Mouse (Mus musculus) hindbrain, embryonic 10.5 days (tissue): ENCODE results near the gene Gpt2. TPM values are rescaled to one million over a fixed set of nuclear protein-coding genes. Genes with fewer than 3 reads are reported as not detected.

Experiments
- DNase-seq: peaks from one replicate; pipeline ENCODE4 v3.0.0-alpha.2; 2017; ENCODE audit warnings: low spot score
- H3K27ac ChIP-seq: fragments of 300-500 bp; sonication (generic); 2 replicates; pipeline ENCODE4 v1.5.1; 2016; ENCODE audit warnings: mild to moderate bottlenecking, moderate library complexity
- H3K27me3 ChIP-seq: fragments of 300-500 bp; sonication (generic); 2 replicates; pipeline ENCODE4 v1.6.1; 2016; ENCODE audit warnings: mild to moderate bottlenecking; ENCODE audit not compliant: poor library complexity, insufficient read depth, severe bottlenecking
- H3K36me3 ChIP-seq: fragments of 300-500 bp; sonication (generic); 2 replicates; pipeline ENCODE4 v1.6.1; 2016; ENCODE audit warnings: mild to moderate bottlenecking, moderate library complexity
- H3K4me1 ChIP-seq: fragments of 300-500 bp; sonication (generic); replicated peaks from 2 replicates; pipeline ENCODE4 v1.6.1; 2016; ENCODE audit warnings: mild to moderate bottlenecking
- H3K4me3 ChIP-seq: fragments of 300-500 bp; sonication (generic); 2 replicates; pipeline ENCODE4 v1.5.1; 2016; ENCODE audit warnings: mild to moderate bottlenecking, moderate library complexity
- H3K9me3 ChIP-seq: fragments of 300-500 bp; sonication (generic); 2 replicates; pipeline ENCODE4 v1.6.1; 2016; ENCODE audit warnings: mild to moderate bottlenecking, moderate library complexity
- WGBS: fragments of 180-500 bp; shearing (Covaris S2); methylation state at CpG from one replicate; pipeline ENCODE4 v1.1.7; 2016; 5-methylcytosine and 5-hydroxymethylcytosine counted together
- polyA plus RNA-seq: library from polyadenylated mRNA; unstranded; fragments of >200 nt; fragmentation: Nextera tagmentation; extraction: Ambion mirVana; gene quantifications from 2 replicates; pipeline ENCODE4 v1.2.1, GENCODE M21; 2016

The Gpt2 gene
- polyA plus RNA-seq, 1 experiment from 2014 or later: 35.3 TPM

- Histone ChIP-seq H3K27ac (no peak overlapping the region), H3K4me3 (no peak overlapping the region), H3K36me3 (peaks cover 83% of the 10 kb centered on the region), H3K4me1 (0 out of 2 replicates have a peak, but pooled peaks cover 2% of the 10 kb centered on the region), H3K9me3 (no peaks in the 10 kb centered on the region), H3K27me3 (no peaks in the 10 kb centered on the region)
- no peak for DNase-seq
- WGBS: 76% methylated on average over 7 of the region's 7 CpGs
Measured at GRCm38 (mm10) chr8:85515391-85515790, 23.0 kb downstream of the Gpt2 start.

DNA sequence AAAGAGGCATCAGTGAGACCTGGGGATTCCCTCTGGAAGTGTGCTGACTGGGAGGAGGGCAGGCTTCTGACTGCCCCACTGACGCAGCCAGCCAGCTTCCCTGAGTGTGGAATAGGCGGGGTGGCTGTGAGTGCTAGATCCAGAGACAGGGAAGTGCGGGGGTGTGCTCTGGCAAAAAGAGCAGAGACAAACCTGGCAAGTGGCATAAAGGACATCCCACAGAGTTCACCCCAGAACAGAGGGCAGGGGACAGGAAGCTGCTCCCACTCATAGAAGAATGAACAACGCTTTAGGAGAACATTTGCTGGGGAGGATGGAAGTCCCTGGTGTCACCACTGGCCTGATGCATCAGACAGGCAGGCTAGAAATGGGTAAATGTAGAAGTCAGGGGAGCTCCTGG is 25.0 kb downstream of the Gpt2 start:
- no peak overlapping the region for H3K27ac ChIP-seq
- H3K36me3 ChIP-seq: peaks cover 84% of the 10 kb centered on the region
- DNase-seq: no peak
- no peaks in the 10 kb centered on the region for H3K9me3 ChIP-seq
- no peak overlapping the region for H3K4me3 ChIP-seq
- 77% methylated on average over 4 of the region's 4 CpGs for WGBS
- 0 out of 2 replicates have a peak, but pooled peaks cover 2% of the 10 kb centered on the region for H3K4me1 ChIP-seq
- H3K27me3 ChIP-seq: no peaks in the 10 kb centered on the region

- WGBS: 90% methylated on average over 10 of the region's 10 CpGs
- Histone ChIP-seq H3K4me1 (0 out of 2 replicates have a peak, but pooled peaks cover under 1% of the 10 kb centered on the region), H3K27ac (no peak overlapping the region), H3K9me3 (no peaks in the 10 kb centered on the region), H3K36me3 (peaks cover 88% of the 10 kb centered on the region), H3K27me3 (no peaks in the 10 kb centered on the region), H3K4me3 (no peak overlapping the region)
- no peak for DNase-seq
Measured at GRCm38 (mm10) chr8:85517956-85518355, 25.6 kb downstream of the Gpt2 start.

DNA sequence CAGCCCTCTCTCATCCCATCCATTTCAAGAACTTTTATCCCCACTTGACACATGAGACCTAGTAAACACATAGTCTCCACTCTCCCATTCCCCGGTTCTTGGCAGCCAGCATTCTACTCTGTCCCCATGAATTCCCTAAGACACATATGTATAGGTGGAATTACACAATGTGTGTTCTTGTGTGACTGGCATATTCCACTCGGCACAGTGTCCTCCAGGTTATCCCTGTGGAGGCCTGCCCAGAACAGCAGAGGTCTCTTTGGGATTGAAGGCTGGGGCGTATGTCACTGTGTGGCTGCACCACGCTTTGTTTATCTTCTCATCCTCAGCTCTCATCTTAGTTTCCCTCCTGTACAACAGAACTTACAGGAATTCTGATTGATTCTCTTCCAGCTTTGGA is 28.2 kb downstream of the Gpt2 start:
- H3K4me1 ChIP-seq: no peaks in the 10 kb centered on the region
- no peaks in the 10 kb centered on the region for H3K9me3 ChIP-seq
- H3K4me3 ChIP-seq: no peak overlapping the region
- no peak overlapping the region for H3K27ac ChIP-seq
- WGBS: 92% methylated on average over 4 of the region's 4 CpGs
- no peaks in the 10 kb centered on the region for H3K27me3 ChIP-seq
- peaks cover 87% of the 10 kb centered on the region for H3K36me3 ChIP-seq
- DNase-seq: no peak

- 94% methylated on average over 8 of the region's 8 CpGs for WGBS
- no peaks in the 10 kb centered on the region for H3K9me3 ChIP-seq
- no peak for DNase-seq
- H3K27me3 ChIP-seq: no peaks in the 10 kb centered on the region
- no peaks in the 10 kb centered on the region for H3K4me1 ChIP-seq
- H3K36me3 ChIP-seq: peaks cover 79% of the 10 kb centered on the region
- no peak overlapping the region for H3K27ac ChIP-seq
- no peak overlapping the region for H3K4me3 ChIP-seq
Measured at GRCm38 (mm10) chr8:85521332-85521731, 29.0 kb downstream of the Gpt2 start.

DNA sequence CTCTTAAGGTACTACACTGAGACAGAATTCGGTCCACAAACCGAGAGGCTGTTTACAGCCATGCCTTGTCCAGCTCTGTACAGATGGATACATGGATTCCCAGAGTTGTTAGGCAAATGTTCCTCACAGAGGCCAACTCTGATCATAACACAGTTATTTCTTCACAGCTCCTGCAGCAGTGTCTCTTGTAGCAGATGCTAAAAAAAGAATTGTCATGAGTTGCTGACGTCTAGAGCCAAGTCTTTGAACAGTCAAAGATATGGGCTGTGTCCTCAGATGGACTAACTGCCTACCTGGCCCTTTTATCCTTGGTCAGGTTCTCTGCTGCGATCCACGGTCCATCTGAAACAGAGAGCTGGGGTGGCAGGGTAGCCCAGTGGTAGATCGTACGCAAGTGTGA is 31.7 kb downstream of the Gpt2 start:
- no peak overlapping the region for H3K4me3 ChIP-seq
- no peaks in the 10 kb centered on the region for H3K4me1 ChIP-seq
- no peak overlapping the region for H3K27ac ChIP-seq
- H3K9me3 ChIP-seq: no peaks in the 10 kb centered on the region
- no peak for DNase-seq
- 96% methylated on average over 7 of the region's 7 CpGs for WGBS
- H3K36me3 ChIP-seq: peaks cover 59% of the 10 kb centered on the region
- no peaks in the 10 kb centered on the region for H3K27me3 ChIP-seq

DNA sequence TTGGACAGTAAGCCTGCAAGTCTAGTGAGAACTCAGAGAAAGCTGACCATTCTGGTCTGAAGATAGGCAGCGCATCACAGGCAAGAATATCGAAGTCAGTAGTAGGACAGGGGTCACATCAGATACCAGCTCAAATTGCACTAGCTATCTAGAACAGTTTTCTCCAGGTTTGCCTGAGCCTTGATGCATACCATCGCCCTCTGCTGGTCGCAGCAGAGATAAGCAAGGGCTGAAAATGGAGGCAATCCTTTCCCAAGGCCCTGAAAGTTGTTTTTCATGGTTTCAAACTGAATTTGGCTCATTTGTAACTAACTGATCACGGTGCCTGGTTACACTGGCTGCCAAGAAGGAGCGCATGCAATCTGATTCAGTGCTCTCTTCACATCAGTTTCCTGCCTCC is 33.7 kb downstream of the Gpt2 start:
- no peaks in the 10 kb centered on the region for H3K9me3 ChIP-seq
- no peaks in the 10 kb centered on the region for H3K27me3 ChIP-seq
- H3K27ac ChIP-seq: no peak overlapping the region
- peaks cover 57% of the 10 kb centered on the region for H3K36me3 ChIP-seq
- no peaks in the 10 kb centered on the region for H3K4me1 ChIP-seq
- peak; percentile 56 for DNase-seq
- H3K4me3 ChIP-seq: no peak overlapping the region
- 38% methylated on average over 6 of the region's 6 CpGs for WGBS

DNA sequence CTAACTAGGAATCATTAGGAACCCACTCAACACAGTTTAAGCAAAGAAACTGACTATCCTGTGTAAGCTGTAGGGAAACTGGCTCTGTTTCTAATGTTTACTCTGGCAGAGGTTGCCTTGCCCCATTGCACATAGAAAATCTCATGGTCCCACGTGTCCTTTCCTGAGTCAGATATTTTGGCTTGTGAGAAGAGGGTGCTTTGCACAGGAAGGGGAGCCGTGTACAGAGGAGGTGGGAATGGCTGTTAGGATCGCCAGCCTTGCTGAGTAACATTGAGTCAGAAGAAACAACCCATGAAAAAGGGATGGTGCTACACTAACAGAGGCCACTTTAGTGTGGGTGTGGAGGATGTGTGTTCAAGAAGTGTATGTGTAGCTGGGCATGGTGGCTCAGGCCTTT is 36.6 kb downstream of the Gpt2 start:
- H3K36me3 ChIP-seq: peaks cover 39% of the 10 kb centered on the region
- WGBS: 84% methylated on average over 3 of the region's 3 CpGs

GRCm38 (mm10) chr8:85530717-85531116 is 38.3 kb downstream of the Gpt2 start:
- Histone ChIP-seq H3K27ac (no peak overlapping the region), H3K4me3 (no peak overlapping the region), H3K27me3 (no peaks in the 10 kb centered on the region), H3K4me1 (no peaks in the 10 kb centered on the region), H3K9me3 (no peaks in the 10 kb centered on the region), H3K36me3 (peaks cover 42% of the 10 kb centered on the region)
- 92% methylated on average over 1 of the region's 1 CpGs for WGBS
- DNase-seq: no peak

More for the DNA sequence above, 36.6 kb downstream of the Gpt2 start:
- DNase-seq: no peak
- Histone ChIP-seq H3K4me3 (no peak overlapping the region), H3K27ac (no peak overlapping the region), H3K4me1 (no peaks in the 10 kb centered on the region), H3K27me3 (no peaks in the 10 kb centered on the region), H3K9me3 (no peaks in the 10 kb centered on the region)

- Histone ChIP-seq H3K27me3 (no peaks in the 10 kb centered on the region), H3K27ac (no peak overlapping the region), H3K9me3 (no peaks in the 10 kb centered on the region), H3K36me3 (peaks cover 49% of the 10 kb centered on the region), H3K4me1 (no peaks in the 10 kb centered on the region), H3K4me3 (no peak overlapping the region)
- no peak for DNase-seq
- WGBS: 91% methylated on average over 3 of the region's 3 CpGs
Measured at GRCm38 (mm10) chr8:85531471-85531870, 39.1 kb downstream of the Gpt2 start.

DNA sequence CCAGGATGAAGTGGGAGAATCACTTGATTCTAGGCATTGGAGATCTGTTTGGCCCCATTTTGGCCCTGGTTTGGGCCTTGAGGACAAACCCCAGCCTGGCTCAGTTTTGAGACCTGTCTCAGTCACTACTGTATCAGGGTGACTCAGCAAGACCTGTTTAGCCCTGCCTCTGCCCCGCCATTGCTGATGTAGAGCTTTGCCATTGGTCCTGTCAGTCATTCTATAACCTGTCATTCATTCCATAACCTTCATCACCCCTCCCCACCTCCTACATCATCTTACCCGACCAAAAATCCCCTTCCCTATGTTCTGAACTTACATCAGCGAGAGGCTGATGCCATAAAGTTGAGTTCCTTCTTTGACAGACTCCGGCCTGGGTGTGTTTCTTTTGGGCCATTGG is 40.5 kb downstream of the Gpt2 start:
- H3K4me3 ChIP-seq: no peak overlapping the region
- WGBS: 85% methylated on average over 4 of the region's 4 CpGs
- DNase-seq: no peak
- H3K27me3 ChIP-seq: no peaks in the 10 kb centered on the region
- no peaks in the 10 kb centered on the region for H3K4me1 ChIP-seq
- no peaks in the 10 kb centered on the region for H3K9me3 ChIP-seq
- no peak overlapping the region for H3K27ac ChIP-seq
- H3K36me3 ChIP-seq: peaks cover 63% of the 10 kb centered on the region

DNA sequence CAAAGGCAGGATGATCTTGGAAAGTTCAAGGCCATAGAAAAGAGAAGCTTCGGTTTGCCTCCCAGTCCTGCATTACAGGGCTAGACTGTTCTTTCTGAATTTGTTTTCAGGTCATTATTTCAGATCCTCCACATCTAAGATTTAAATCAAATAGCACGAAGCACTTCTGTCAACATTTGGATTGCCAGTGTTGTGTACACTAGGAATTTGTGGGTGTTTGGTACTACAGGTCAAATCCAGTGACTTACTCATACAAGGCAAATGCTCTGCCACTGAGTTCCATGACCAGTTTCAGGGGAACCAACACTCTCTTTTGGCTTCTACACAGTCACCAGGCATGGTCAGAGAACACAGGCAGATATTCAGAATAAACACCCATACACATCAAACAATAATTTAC is 41.1 kb downstream of the Gpt2 start:
- DNase-seq: no peak
- WGBS: 92% methylated on average over 2 of the region's 2 CpGs
- Histone ChIP-seq H3K4me1 (no peaks in the 10 kb centered on the region), H3K4me3 (no peak overlapping the region), H3K9me3 (no peaks in the 10 kb centered on the region), H3K36me3 (peaks cover 69% of the 10 kb centered on the region), H3K27ac (no peak overlapping the region), H3K27me3 (no peaks in the 10 kb centered on the region)

GRCm38 (mm10) chr8:85534163-85534562 is 41.8 kb downstream of the Gpt2 start:
- WGBS: 90% methylated on average over 1 of the region's 1 CpGs

DNA sequence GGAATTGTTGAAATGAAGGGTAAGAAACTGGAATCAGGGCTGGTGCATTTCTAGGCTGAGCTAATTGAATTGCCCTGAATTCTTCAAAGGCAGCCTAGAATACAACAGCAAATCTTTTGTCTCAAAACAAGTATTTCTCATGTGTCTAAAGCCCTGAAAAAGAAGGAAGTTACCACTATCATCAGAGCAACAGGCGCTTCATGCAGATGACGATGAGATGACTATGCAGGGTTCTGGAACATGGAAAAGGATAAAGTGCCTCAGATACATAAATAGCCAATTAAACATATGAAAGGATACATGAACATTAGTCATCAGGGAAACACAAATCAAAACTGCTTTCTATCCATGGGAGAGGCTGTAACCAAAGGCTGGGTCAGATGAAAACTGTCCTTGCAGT is 44.0 kb downstream of the Gpt2 start:
- H3K27me3 ChIP-seq: no peaks in the 10 kb centered on the region
- H3K4me3 ChIP-seq: no peak overlapping the region
- peaks cover 84% of the 10 kb centered on the region for H3K36me3 ChIP-seq
- H3K27ac ChIP-seq: no peak overlapping the region
- H3K4me1 ChIP-seq: no peaks in the 10 kb centered on the region
- WGBS: 98% methylated on average over 2 of the region's 2 CpGs
- DNase-seq: no peak
- H3K9me3 ChIP-seq: no peaks in the 10 kb centered on the region

More at GRCm38 (mm10) chr8:85534163-85534562, 41.8 kb downstream of the Gpt2 start:
- Histone ChIP-seq H3K4me3 (no peak overlapping the region), H3K27ac (no peak overlapping the region), H3K27me3 (no peaks in the 10 kb centered on the region), H3K36me3 (peaks cover 76% of the 10 kb centered on the region), H3K9me3 (no peaks in the 10 kb centered on the region), H3K4me1 (no peaks in the 10 kb centered on the region)
- no peak for DNase-seq
